Mouse (Mus musculus) ES-Bruce4 (cell line): Measurements from ENCODE around the gene Itga5.

Source experiments
- CTCF ChIP-seq: IDR thresholded peaks from one replicate; pipeline ENCODE4 v1.8.1; 2011; ENCODE audit warnings: low read depth, low read length
- POLR2A ChIP-seq: IDR thresholded peaks from one replicate; pipeline ENCODE4 v1.8.1; 2011; ENCODE audit warnings: low read length; ENCODE audit not compliant: insufficient read depth

- no peak for TF ChIP-seq CTCF
- no peak for TF ChIP-seq POLR2A
Observed at GRCm38 (mm10) chr15:103358278-103359121, 8.1 kb downstream of the Itga5 start.
